Mouse (Mus musculus): ENCODE results near the gene Dip2c. TPM values are rescaled to one million over a fixed set of nuclear protein-coding genes. Genes with fewer than 3 reads are reported as not detected.

The Dip2c gene
- polyA plus RNA-seq, 1 experiment from 2014 or later: 0.83 TPM

DNA sequence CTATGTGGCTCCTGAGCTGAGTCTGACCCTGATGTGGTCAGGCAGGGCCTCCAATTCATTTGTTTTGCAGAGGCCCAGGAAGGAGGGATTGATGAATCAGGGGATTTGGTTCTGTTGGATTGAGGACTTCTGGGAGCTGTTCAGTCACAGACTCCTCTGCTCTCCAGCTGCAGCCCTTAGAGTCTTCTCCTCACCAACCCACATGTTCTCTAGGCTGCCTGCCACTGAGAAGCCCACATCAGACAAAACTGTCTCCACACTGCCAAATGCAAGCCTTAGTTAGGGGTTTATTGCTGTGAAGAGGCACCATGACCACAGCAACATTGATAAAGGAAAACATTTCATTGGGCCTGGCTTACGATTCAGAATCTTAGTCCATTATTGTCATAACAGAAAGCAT, 387.3 kb downstream of the Dip2c start:
- no peak for TF ChIP-seq CTCF (IDR thresholded peaks at IDR 0.05; ENCODE audit: low read depth)
- TF ChIP-seq EP300 (IDR thresholded peaks at IDR 0.05; ENCODE audit: low read depth): no peak
- H3K4me1 ChIP-seq (ENCODE audit: insufficient read depth): no peaks in the 10 kb centered on the region
- H3K27me3 ChIP-seq (ENCODE audit: insufficient read depth, low read length): no peaks in the 10 kb centered on the region
- no peak overlapping the region for H3K4me3 ChIP-seq (ENCODE audit: low read depth, low read length)
- no peaks in the 10 kb centered on the region for H3K36me3 ChIP-seq (replicated peaks; ENCODE audit: insufficient read depth, low read length)
- ATAC-seq (no peak), DNase-seq (no peak)
- no peaks in the 10 kb centered on the region for H3K9me3 ChIP-seq (ENCODE audit: low read length)
- no peak overlapping the region for H3K9ac ChIP-seq (replicated peaks)
- no peak overlapping the region for H3K27ac ChIP-seq (ENCODE audit: low read depth)
- no peak overlapping the region for H3K4me2 ChIP-seq (ENCODE audit: low read depth, low read length)
- 79% methylated on average over 1 of the region's 1 CpGs for WGBS (ENCODE audit: insufficient replicate concordance)

GRCm38 (mm10) chr13:9667954-9668496, 391.7 kb downstream of the Dip2c start:
- WGBS (ENCODE audit: insufficient replicate concordance): 72% methylated on average over 7 of the region's 7 CpGs
- no peak for ATAC-seq

DNA sequence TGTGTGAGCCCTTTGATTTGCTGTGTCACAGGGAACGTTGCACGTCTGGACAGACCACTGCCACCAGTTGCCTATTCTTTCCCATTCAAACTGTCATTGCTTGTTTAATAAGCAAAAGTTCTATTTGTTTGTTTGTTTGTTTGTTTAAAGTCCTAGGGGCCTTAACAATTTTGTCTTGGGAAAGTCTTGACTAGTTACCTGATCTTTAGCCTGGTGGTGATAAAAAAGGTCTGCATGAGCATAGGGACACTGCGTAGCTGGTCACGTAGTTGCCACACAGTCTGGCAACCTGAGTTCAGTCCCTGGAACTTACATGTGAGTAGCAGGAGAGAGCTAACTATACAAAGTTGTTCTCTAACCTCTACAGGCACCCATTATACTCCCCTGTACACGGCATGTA, 392.9 kb downstream of the Dip2c start:
- Histone ChIP-seq H3K4me3 (ENCODE audit: low read depth, low read length) (no peak overlapping the region), H3K9ac (replicated peaks) (no peak overlapping the region), H3K27me3 (ENCODE audit: insufficient read depth, low read length) (no peaks in the 10 kb centered on the region), H3K4me1 (ENCODE audit: insufficient read depth) (no peaks in the 10 kb centered on the region), H3K4me2 (ENCODE audit: low read depth, low read length) (no peak overlapping the region), H3K27ac (ENCODE audit: low read depth) (no peak overlapping the region), H3K9me3 (ENCODE audit: low read length) (no peaks in the 10 kb centered on the region), H3K36me3 (replicated peaks; ENCODE audit: insufficient read depth, low read length) (no peaks in the 10 kb centered on the region)
- DNase-seq: no peak
- ATAC-seq: no peak
- 87% methylated on average over 5 of the region's 5 CpGs for WGBS (ENCODE audit: insufficient replicate concordance)
- TF ChIP-seq CTCF (IDR thresholded peaks at IDR 0.05; ENCODE audit: low read depth): no peak
- TF ChIP-seq EP300 (IDR thresholded peaks at IDR 0.05; ENCODE audit: low read depth): no peak

More at GRCm38 (mm10) chr13:9667954-9668496, 391.7 kb downstream of the Dip2c start:
- no peak overlapping the region for H3K4me3 ChIP-seq (ENCODE audit: low read depth, low read length)
- no peak for DNase-seq
- H3K9ac ChIP-seq (replicated peaks): no peak overlapping the region
- H3K36me3 ChIP-seq (replicated peaks; ENCODE audit: insufficient read depth, low read length): no peaks in the 10 kb centered on the region
- H3K27ac ChIP-seq (ENCODE audit: low read depth): no peak overlapping the region
- H3K4me2 ChIP-seq (ENCODE audit: low read depth, low read length): no peak overlapping the region
- no peak for TF ChIP-seq CTCF (IDR thresholded peaks at IDR 0.05; ENCODE audit: low read depth)
- no peak for TF ChIP-seq EP300 (IDR thresholded peaks at IDR 0.05; ENCODE audit: low read depth)
- H3K27me3 ChIP-seq (ENCODE audit: insufficient read depth, low read length): no peaks in the 10 kb centered on the region
- H3K4me1 ChIP-seq (ENCODE audit: insufficient read depth): no peaks in the 10 kb centered on the region
- no peaks in the 10 kb centered on the region for H3K9me3 ChIP-seq (ENCODE audit: low read length)

DNA sequence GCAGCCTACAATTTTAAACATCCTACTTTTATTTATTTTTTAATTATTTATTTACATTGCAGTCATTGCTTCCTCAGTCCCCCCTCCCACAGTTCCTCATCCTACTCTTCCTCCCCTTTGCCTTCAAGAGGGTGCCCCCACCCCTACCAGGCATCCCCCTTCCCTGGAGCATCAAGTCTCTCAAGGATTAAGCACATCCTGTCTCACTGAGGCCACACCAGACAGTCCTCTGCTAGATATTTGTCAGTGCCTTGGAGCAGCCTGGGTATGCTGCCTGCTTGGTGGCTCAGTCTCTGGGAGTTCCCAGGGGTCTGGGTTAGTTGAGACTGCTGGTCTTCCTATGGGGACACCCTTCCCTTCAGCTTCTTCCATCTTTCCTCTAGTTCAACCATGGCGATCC, 397.8 kb downstream of the Dip2c start:
- no peak overlapping the region for H3K9ac ChIP-seq (replicated peaks)
- no peak for TF ChIP-seq CTCF (IDR thresholded peaks at IDR 0.05; ENCODE audit: low read depth)
- no peak for TF ChIP-seq EP300 (IDR thresholded peaks at IDR 0.05; ENCODE audit: low read depth)
- peaks cover 3% of the 10 kb centered on the region; the same call in 1 of the 2 replicates for H3K9me3 ChIP-seq (ENCODE audit: low read length)
- H3K4me2 ChIP-seq (ENCODE audit: low read depth, low read length): no peak overlapping the region
- H3K36me3 ChIP-seq (replicated peaks; ENCODE audit: insufficient read depth, low read length): no peaks in the 10 kb centered on the region
- no peaks in the 10 kb centered on the region for H3K4me1 ChIP-seq (ENCODE audit: insufficient read depth)
- H3K27me3 ChIP-seq (ENCODE audit: insufficient read depth, low read length): no peaks in the 10 kb centered on the region
- DNase-seq (no peak), ATAC-seq (no peak)
- 86% methylated on average over 1 of the region's 1 CpGs for WGBS (ENCODE audit: insufficient replicate concordance)
- H3K27ac ChIP-seq (ENCODE audit: low read depth): no peak overlapping the region
- no peak overlapping the region for H3K4me3 ChIP-seq (ENCODE audit: low read depth, low read length)

- no peak for ATAC-seq
- no peak for TF ChIP-seq CTCF (IDR thresholded peaks at IDR 0.05; ENCODE audit: low read depth)
- no peak for TF ChIP-seq EP300 (IDR thresholded peaks at IDR 0.05; ENCODE audit: low read depth)
Measured at GRCm38 (mm10) chr13:9681492-9681891, 405.2 kb downstream of the Dip2c start.

GRCm38 (mm10) chr13:9683280-9683679, 407.0 kb downstream of the Dip2c start:
- TF ChIP-seq EP300 (IDR thresholded peaks at IDR 0.05; ENCODE audit: low read depth): no peak
- TF ChIP-seq CTCF (IDR thresholded peaks at IDR 0.05; ENCODE audit: low read depth): 0 out of 2 replicates have a peak, but pooled peaks have one; percentile 13
- DNase-seq (no peak), ATAC-seq (no peak)
- H3K27me3 ChIP-seq (ENCODE audit: insufficient read depth, low read length): no peaks in the 10 kb centered on the region
- WGBS (ENCODE audit: insufficient replicate concordance): 85% methylated on average over 4 of the region's 4 CpGs
- no peak overlapping the region for H3K4me3 ChIP-seq (ENCODE audit: low read depth, low read length)
- no peak overlapping the region for H3K27ac ChIP-seq (ENCODE audit: low read depth)
- peaks cover 27% of the 10 kb centered on the region for H3K36me3 ChIP-seq (replicated peaks; ENCODE audit: insufficient read depth, low read length)
- no peaks in the 10 kb centered on the region for H3K4me1 ChIP-seq (ENCODE audit: insufficient read depth)
- H3K9ac ChIP-seq (replicated peaks): no peak overlapping the region
- no peak overlapping the region for H3K4me2 ChIP-seq (ENCODE audit: low read depth, low read length)
- H3K9me3 ChIP-seq (ENCODE audit: low read length): no peaks in the 10 kb centered on the region

More at GRCm38 (mm10) chr13:9681492-9681891, 405.2 kb downstream of the Dip2c start:
- DNase-seq: no peak
- Histone ChIP-seq H3K4me2 (ENCODE audit: low read depth, low read length) (no peak overlapping the region), H3K4me1 (ENCODE audit: insufficient read depth) (no peaks in the 10 kb centered on the region), H3K9me3 (ENCODE audit: low read length) (no peaks in the 10 kb centered on the region), H3K9ac (replicated peaks) (no peak overlapping the region), H3K4me3 (ENCODE audit: low read depth, low read length) (no peak overlapping the region), H3K27me3 (ENCODE audit: insufficient read depth, low read length) (no peaks in the 10 kb centered on the region), H3K27ac (ENCODE audit: low read depth) (no peak overlapping the region), H3K36me3 (replicated peaks; ENCODE audit: insufficient read depth, low read length) (peaks cover 11% of the 10 kb centered on the region)
- WGBS (ENCODE audit: insufficient replicate concordance): 90% methylated on average over 3 of the region's 3 CpGs
